Mouse (Mus musculus): ENCODE data around the gene Slc5a4b. TPM values are rescaled to one million over a fixed set of nuclear protein-coding genes. Genes with fewer than 3 reads are reported as not detected.

Slc5a4b gene
- polyA plus RNA-seq, 1 experiment from 2014 or later = not detected

- H3K27me3 ChIP-seq (ENCODE audit: insufficient read depth, low read length) = no peaks in the 10 kb centered on the region
- no peak overlapping the region for H3K4me2 ChIP-seq (ENCODE audit: low read depth, low read length)
- DNase-seq (no peak), ATAC-seq (no peak)
- no peaks in the 10 kb centered on the region for H3K9me3 ChIP-seq (ENCODE audit: low read length)
- H3K4me3 ChIP-seq (ENCODE audit: low read depth, low read length) = no peak overlapping the region
- no peaks in the 10 kb centered on the region for H3K4me1 ChIP-seq (ENCODE audit: insufficient read depth)
- TF ChIP-seq EP300 (IDR thresholded peaks at IDR 0.05; ENCODE audit: low read depth) (no peak), CTCF (IDR thresholded peaks at IDR 0.05; ENCODE audit: low read depth) (no peak)
- H3K36me3 ChIP-seq (replicated peaks; ENCODE audit: insufficient read depth, low read length) = no peaks in the 10 kb centered on the region
- 22% methylated on average over 3 of the region's 3 CpGs for WGBS (ENCODE audit: insufficient replicate concordance)
- no peak overlapping the region for H3K9ac ChIP-seq (replicated peaks)
- no peak overlapping the region for H3K27ac ChIP-seq (ENCODE audit: low read depth)
Measured at GRCm38 (mm10) chr10:76021728-76022127, 89.0 kb downstream of the Slc5a4b start.

- no peak for ATAC-seq
- no peak for TF ChIP-seq CTCF (IDR thresholded peaks at IDR 0.05; ENCODE audit: low read depth)
- TF ChIP-seq EP300 (IDR thresholded peaks at IDR 0.05; ENCODE audit: low read depth) = no peak
- no peak overlapping the region for H3K4me2 ChIP-seq (ENCODE audit: low read depth, low read length)
Measured at GRCm38 (mm10) chr10:76016886-76017285, 93.9 kb downstream of the Slc5a4b start.

GRCm38 (mm10) chr10:76012922-76013321 lies 97.8 kb downstream of the Slc5a4b start:
- H3K4me1 ChIP-seq (ENCODE audit: insufficient read depth) = no peaks in the 10 kb centered on the region
- no peak for DNase-seq
- 67% methylated on average over 6 of the region's 6 CpGs for WGBS (ENCODE audit: insufficient replicate concordance)
- H3K27me3 ChIP-seq (ENCODE audit: insufficient read depth, low read length) = no peaks in the 10 kb centered on the region
- no peak for TF ChIP-seq EP300 (IDR thresholded peaks at IDR 0.05; ENCODE audit: low read depth)
- no peak for TF ChIP-seq CTCF (IDR thresholded peaks at IDR 0.05; ENCODE audit: low read depth)
- ATAC-seq = no peak
- no peak overlapping the region for H3K4me3 ChIP-seq (ENCODE audit: low read depth, low read length)
- no peaks in the 10 kb centered on the region for H3K36me3 ChIP-seq (replicated peaks; ENCODE audit: insufficient read depth, low read length)
- H3K4me2 ChIP-seq (ENCODE audit: low read depth, low read length) = no peak overlapping the region
- H3K9me3 ChIP-seq (ENCODE audit: low read length) = no peaks in the 10 kb centered on the region
- no peak overlapping the region for H3K9ac ChIP-seq (replicated peaks)
- no peak overlapping the region for H3K27ac ChIP-seq (ENCODE audit: low read depth)

More at GRCm38 (mm10) chr10:76016886-76017285, 93.9 kb downstream of the Slc5a4b start:
- Histone ChIP-seq H3K4me1 (ENCODE audit: insufficient read depth) (no peaks in the 10 kb centered on the region), H3K27ac (ENCODE audit: low read depth) (no peak overlapping the region), H3K9me3 (ENCODE audit: low read length) (no peaks in the 10 kb centered on the region), H3K4me3 (ENCODE audit: low read depth, low read length) (no peak overlapping the region), H3K36me3 (replicated peaks; ENCODE audit: insufficient read depth, low read length) (no peaks in the 10 kb centered on the region), H3K9ac (replicated peaks) (no peak overlapping the region), H3K27me3 (ENCODE audit: insufficient read depth, low read length) (no peaks in the 10 kb centered on the region)
- DNase-seq = no peak
- WGBS (ENCODE audit: insufficient replicate concordance) = 84% methylated on average over 3 of the region's 3 CpGs

- ATAC-seq (no peak), DNase-seq (no peak)
- Histone ChIP-seq H3K27me3 (ENCODE audit: insufficient read depth, low read length) (no peaks in the 10 kb centered on the region), H3K27ac (ENCODE audit: low read depth) (no peak overlapping the region), H3K4me1 (ENCODE audit: insufficient read depth) (no peaks in the 10 kb centered on the region), H3K9me3 (ENCODE audit: low read length) (no peaks in the 10 kb centered on the region), H3K9ac (replicated peaks) (no peak overlapping the region), H3K4me2 (ENCODE audit: low read depth, low read length) (no peak overlapping the region), H3K36me3 (replicated peaks; ENCODE audit: insufficient read depth, low read length) (no peaks in the 10 kb centered on the region), H3K4me3 (ENCODE audit: low read depth, low read length) (no peak overlapping the region)
- TF ChIP-seq EP300 (IDR thresholded peaks at IDR 0.05; ENCODE audit: low read depth) (no peak), CTCF (IDR thresholded peaks at IDR 0.05; ENCODE audit: low read depth) (no peak)
- 85% methylated on average over 3 of the region's 3 CpGs for WGBS (ENCODE audit: insufficient replicate concordance)
Measured at GRCm38 (mm10) chr10:76009812-76010211, 100.9 kb downstream of the Slc5a4b start.

Small RNAs within 50 kb of the gene (microRNA-seq; reads per million reads assigned to microRNA genes)
- not detected for gene Mir6409

Other genes starting within 250 kb of the Slc5a4b start
- gene Derl3, start 217.5 kb downstream of the Slc5a4b start, polyA plus RNA-seq (2015; fragmentation: Nextera tagmentation; extraction: Ambion mirVana) = 0.52 and 0.95 TPM in 2 replicates
- 35.5 and 36.0 TPM in 2 replicates for gene Smarcb1, start 189.3 kb downstream of the Slc5a4b start, polyA plus RNA-seq (2015; fragmentation: Nextera tagmentation; extraction: Ambion mirVana)
- 1,168 and 1,173 TPM in 2 replicates for gene Chchd10, start 177.8 kb downstream of the Slc5a4b start, polyA plus RNA-seq (2015; fragmentation: Nextera tagmentation; extraction: Ambion mirVana)
- 2.8 and 3.6 TPM in 2 replicates for gene Mmp11, start 174.5 kb downstream of the Slc5a4b start, polyA plus RNA-seq (2015; fragmentation: Nextera tagmentation; extraction: Ambion mirVana)
- 6.9 and 8.6 TPM in 2 replicates for gene Gm867, start 170.3 kb downstream of the Slc5a4b start, polyA plus RNA-seq (2015; fragmentation: Nextera tagmentation; extraction: Ambion mirVana)
- gene Vpreb3, start 167.9 kb downstream of the Slc5a4b start, polyA plus RNA-seq (2015; fragmentation: Nextera tagmentation; extraction: Ambion mirVana) = 61.6 and 65.5 TPM in 2 replicates
- gene Gm5134, start 156.4 kb downstream of the Slc5a4b start, polyA plus RNA-seq (2015; fragmentation: Nextera tagmentation; extraction: Ambion mirVana) = 0.04 and 0.06 TPM in 2 replicates
- gene Zfp280b, start 78.3 kb downstream of the Slc5a4b start, polyA plus RNA-seq (2015; fragmentation: Nextera tagmentation; extraction: Ambion mirVana) = 7.3 and 8.3 TPM in 2 replicates
- not detected in 2 replicates for gene Slc5a4a, start 36.5 kb upstream of the Slc5a4b start, polyA plus RNA-seq (2015; fragmentation: Nextera tagmentation; extraction: Ambion mirVana)
- gene Prmt2, start 126.9 kb upstream of the Slc5a4b start, polyA plus RNA-seq (2015; fragmentation: Nextera tagmentation; extraction: Ambion mirVana) = 2.7 and 3.0 TPM in 2 replicates
- gene S100b, start 142.9 kb upstream of the Slc5a4b start, polyA plus RNA-seq (2015; fragmentation: Nextera tagmentation; extraction: Ambion mirVana) = 0.14 and 0.23 TPM in 2 replicates
- gene Dip2a, start 234.3 kb upstream of the Slc5a4b start, polyA plus RNA-seq (2015; fragmentation: Nextera tagmentation; extraction: Ambion mirVana) = 0.67 and 0.97 TPM in 2 replicates

All from liver, postnatal 0 days (tissue).